Mouse (Mus musculus) neural tube, embryonic 14.5 days (tissue): ENCODE results near the gene Trib3. TPM values are rescaled to one million over a fixed set of nuclear protein-coding genes. Genes with fewer than 3 reads are reported as not detected.
"Not testable (repeated sequence)": the region's sequence is repeated elsewhere in the genome, so short reads cannot be mapped to it uniquely, and the experiment has no call there.

Experiments used
- ATAC-seq: fragments of 200-750 bp; cut with Nextera tagmentation; 2 replicates; pipeline ENCODE4 v1.8.0; 2017; ENCODE audit warnings: low read depth, mild to moderate bottlenecking, moderate TSS enrichment, moderate library complexity
- H3K27ac ChIP-seq: fragments of 300-500 bp; sonication (generic); 2 replicates; pipeline ENCODE4 v1.5.1; 2014; ENCODE audit warnings: low read depth, mild to moderate bottlenecking, control low read depth, low read length, moderate library complexity, mixed read lengths
- H3K27me3 ChIP-seq: fragments of 300-500 bp; sonication (generic); 2 replicates; pipeline ENCODE4 v1.6.1; 2014; ENCODE audit warnings: low read length; ENCODE audit not compliant: control insufficient read depth, insufficient read depth
- H3K36me3 ChIP-seq: fragments of 300-500 bp; sonication (generic); 2 replicates; pipeline ENCODE4 v1.6.1; 2014; ENCODE audit warnings: low read length, mixed read lengths; ENCODE audit not compliant: control insufficient read depth, insufficient read depth
- H3K4me1 ChIP-seq: fragments of 300-500 bp; sonication (generic); 2 replicates; pipeline ENCODE4 v1.6.1; 2014; ENCODE audit warnings: low read length; ENCODE audit not compliant: control insufficient read depth, insufficient read depth
- H3K4me2 ChIP-seq: fragments of 300-500 bp; sonication (generic); 2 replicates; pipeline ENCODE4 v1.6.1; 2014; ENCODE audit warnings: mild to moderate bottlenecking, low read depth, low read length, control low read depth
- H3K4me3 ChIP-seq: fragments of 300-500 bp; sonication (generic); 2 replicates; pipeline ENCODE4 v1.5.1; 2014; ENCODE audit warnings: low read depth, low read length, control low read depth, mixed read lengths
- H3K9ac ChIP-seq: fragments of 300-500 bp; sonication (generic); replicated peaks from 2 replicates; pipeline ENCODE4 v1.6.1; 2014; ENCODE audit warnings: low read depth, mild to moderate bottlenecking, control low read depth, low read length, mixed read lengths
- H3K9me3 ChIP-seq: fragments of 300-500 bp; sonication (generic); 2 replicates; pipeline ENCODE4 v1.6.1; 2016; ENCODE audit warnings: low read length; ENCODE audit not compliant: control insufficient read depth
- WGBS: fragments of 180-500 bp; shearing (Covaris S2); extraction: QIAGEN DNeasy Blood & Tissue Kit; methylation state at CpG from one replicate; pipeline ENCODE4 v1.1.7; 2014; 5-methylcytosine and 5-hydroxymethylcytosine counted together
- polyA plus RNA-seq: library from polyadenylated mRNA; unstranded; fragments of >200 nt; fragmentation: Nextera tagmentation; extraction: Ambion mirVana; gene quantifications from 2 replicates; pipeline ENCODE4 v1.2.1, GENCODE M21; 2014

Trib3 gene
- polyA plus RNA-seq, 1 experiment from 2014 or later = 1.1 TPM

DNA sequence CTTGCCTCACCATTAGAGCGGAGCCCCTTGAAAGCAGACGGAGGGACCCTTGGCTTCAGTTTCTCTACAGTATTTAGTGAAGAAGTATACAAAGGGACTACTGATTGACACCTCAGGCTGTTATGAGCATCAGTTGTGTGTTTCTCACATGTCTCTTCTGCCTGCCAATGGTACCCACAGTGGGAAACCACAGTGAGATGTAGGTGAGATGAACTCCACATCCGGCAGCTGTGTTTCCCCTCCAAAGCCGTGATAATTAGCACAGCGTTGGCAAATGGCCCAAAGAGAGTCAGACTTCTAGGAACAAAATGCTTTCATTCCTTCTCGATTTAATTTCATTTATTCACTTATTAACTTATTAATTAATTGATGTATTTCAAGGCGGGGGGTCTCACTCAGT is 28.3 kb upstream of the Trib3 start:
- Histone ChIP-seq H3K27me3 (no peaks in the 10 kb centered on the region), H3K36me3 (no peaks in the 10 kb centered on the region), H3K9me3 (no peaks in the 10 kb centered on the region), H3K4me3 (no peak overlapping the region), H3K27ac (no peak overlapping the region), H3K4me1 (peaks cover 17% of the 10 kb centered on the region), H3K9ac (no peak overlapping the region), H3K4me2 (no peak overlapping the region)
- no peak for ATAC-seq
- 82% methylated on average over 7 of the region's 7 CpGs for WGBS

DNA sequence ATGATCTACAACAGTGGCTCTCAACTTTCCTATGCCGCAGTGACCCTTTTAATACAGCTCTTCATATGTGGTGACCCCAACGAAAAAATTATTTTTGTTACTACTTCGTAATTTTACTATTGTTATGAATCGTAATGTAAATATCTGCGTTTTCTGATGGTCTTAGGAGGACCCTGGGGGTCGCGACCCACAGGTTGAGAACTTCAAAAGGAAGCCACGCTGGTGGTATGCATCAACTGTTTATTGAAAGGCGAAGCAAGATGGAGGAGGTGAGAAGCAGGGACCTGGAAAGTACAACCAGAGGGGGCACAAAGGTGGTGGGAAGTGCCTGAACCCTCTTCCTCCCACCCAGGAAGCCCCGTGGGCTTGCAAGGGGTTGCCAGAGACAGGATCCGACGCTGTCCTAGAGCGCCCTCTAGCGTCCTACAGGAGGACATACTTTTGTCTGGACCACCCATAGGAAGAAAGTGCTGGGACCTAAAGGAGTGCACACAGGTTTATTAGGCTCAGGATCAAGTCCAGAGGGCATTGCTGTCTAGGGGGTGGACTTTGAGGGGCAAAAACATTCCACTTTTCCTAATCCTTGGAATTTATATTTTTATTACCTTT is 24.8 kb upstream of the Trib3 start:
- Histone ChIP-seq H3K27ac (no peak overlapping the region), H3K4me1 (0 out of 2 replicates have a peak, but pooled peaks cover 3% of the 10 kb centered on the region), H3K4me3 (no peak overlapping the region), H3K36me3 (no peaks in the 10 kb centered on the region), H3K9me3 (no peaks in the 10 kb centered on the region), H3K4me2 (no peak overlapping the region), H3K27me3 (no peaks in the 10 kb centered on the region), H3K9ac (no peak overlapping the region)
- peak; percentile 56; the same call in 1 of the 2 replicates for ATAC-seq
- WGBS = 30% methylated on average over 14 of the region's 14 CpGs

DNA sequence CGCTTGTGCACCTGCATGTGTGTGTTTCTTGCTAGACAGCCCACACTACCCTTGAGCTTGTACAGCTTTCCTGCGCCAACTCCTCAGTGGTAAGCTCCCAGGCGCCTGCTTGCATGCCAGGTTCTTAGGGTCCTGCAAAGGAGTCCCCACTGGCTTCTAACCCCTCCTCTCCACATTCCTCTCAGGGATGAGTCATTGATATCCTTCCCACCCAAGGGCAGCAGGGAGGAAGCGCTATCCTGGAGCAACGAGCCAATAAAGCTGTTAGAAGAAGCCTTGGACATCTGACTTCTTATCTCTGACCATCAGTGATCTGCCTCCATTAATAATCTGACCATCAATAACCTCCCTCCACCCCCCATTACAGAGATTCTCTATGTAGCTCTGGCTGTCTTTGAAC is 24.1 kb upstream of the Trib3 start:
- Histone ChIP-seq H3K27ac (no peak overlapping the region), H3K27me3 (no peaks in the 10 kb centered on the region), H3K4me2 (no peak overlapping the region), H3K36me3 (no peaks in the 10 kb centered on the region), H3K4me3 (no peak overlapping the region), H3K9ac (no peak overlapping the region), H3K4me1 (0 out of 2 replicates have a peak, but pooled peaks cover 5% of the 10 kb centered on the region), H3K9me3 (no peaks in the 10 kb centered on the region)
- no peak for ATAC-seq
- 81% methylated on average over 5 of the region's 5 CpGs for WGBS

DNA sequence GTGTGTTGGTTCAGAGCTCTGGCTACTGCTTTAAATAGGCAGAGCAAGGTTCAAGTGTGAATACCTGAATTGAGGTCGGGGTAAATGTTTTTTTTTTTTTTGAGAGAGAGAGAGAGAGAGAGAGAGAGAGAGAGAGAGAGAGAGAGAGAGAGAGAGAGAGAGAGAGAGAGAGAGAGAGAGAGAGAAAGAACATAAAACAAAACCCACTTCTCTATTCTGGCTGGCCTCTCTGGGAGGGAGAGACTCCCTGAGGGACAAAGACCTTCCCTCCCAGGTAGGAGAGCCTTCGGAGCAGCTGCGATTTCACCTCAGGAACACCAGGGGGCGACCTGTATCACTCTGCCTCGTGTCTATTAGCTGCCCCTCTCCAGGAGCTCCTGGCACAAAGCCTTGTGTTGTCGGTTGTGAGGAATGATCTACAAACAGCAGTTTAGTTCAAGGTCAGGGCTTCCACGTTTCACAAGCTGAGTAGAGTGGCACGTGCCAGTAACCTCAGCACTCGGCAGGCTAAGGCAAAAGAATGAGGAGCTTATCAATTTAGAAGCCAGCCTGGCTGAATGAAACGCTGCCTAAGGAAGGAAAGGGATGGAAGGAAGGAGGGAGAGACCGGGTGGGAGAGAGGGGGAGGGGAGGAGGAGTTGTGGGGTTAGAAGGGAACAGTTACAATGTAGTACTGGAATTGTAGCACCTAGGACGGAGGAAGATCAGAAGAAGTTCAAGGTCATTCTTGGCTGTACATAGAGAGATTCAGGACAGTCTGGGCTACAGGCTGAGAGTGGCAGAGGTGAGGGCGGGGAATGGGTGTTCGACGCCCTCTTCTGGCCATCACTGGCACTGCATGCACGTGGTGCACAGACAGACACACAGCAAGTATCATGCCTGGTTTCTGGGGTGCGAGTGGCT is 19.7 kb upstream of the Trib3 start:
- no peaks in the 10 kb centered on the region for H3K9me3 ChIP-seq
- no peak overlapping the region for H3K4me3 ChIP-seq
- peak; percentile 71 for ATAC-seq
- H3K9ac ChIP-seq = no peak overlapping the region
- H3K4me2 ChIP-seq = peak overlapping the region; percentile 35
- H3K36me3 ChIP-seq = no peaks in the 10 kb centered on the region
- 0 out of 2 replicates have a peak, but pooled peaks cover 5% of the 10 kb centered on the region for H3K4me1 ChIP-seq
- no peaks in the 10 kb centered on the region for H3K27me3 ChIP-seq
- H3K27ac ChIP-seq = peak overlapping the region; percentile 62
- 12% methylated on average over 17 of the region's 17 CpGs for WGBS

DNA sequence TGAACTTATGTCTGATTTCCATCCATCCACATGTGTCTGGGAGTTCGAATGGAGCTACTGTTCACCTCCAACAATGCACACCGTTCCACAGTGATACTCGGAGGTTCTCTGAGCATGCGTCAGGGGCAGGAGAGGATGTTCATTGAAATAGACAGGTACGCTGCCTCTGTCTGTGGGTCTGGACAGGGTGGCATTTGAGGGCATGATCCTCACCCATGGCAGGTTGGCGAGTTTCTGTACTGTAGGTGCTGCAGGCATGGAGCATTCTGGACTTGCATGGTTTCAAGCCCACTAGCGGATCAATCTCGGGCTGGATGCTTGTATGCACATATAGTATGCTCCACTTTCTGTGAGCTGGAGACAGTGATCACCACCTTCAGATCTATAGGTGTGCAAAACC is 17.4 kb upstream of the Trib3 start:
- H3K4me2 ChIP-seq = no peak overlapping the region
- no peak overlapping the region for H3K9ac ChIP-seq
- 0 out of 2 replicates have a peak, but pooled peaks cover 5% of the 10 kb centered on the region for H3K4me1 ChIP-seq
- ATAC-seq = no peak
- 88% methylated on average over 8 of the region's 8 CpGs for WGBS
- no peak overlapping the region for H3K4me3 ChIP-seq
- no peaks in the 10 kb centered on the region for H3K9me3 ChIP-seq
- H3K27me3 ChIP-seq = no peaks in the 10 kb centered on the region
- H3K36me3 ChIP-seq = no peaks in the 10 kb centered on the region
- no peak overlapping the region for H3K27ac ChIP-seq

DNA sequence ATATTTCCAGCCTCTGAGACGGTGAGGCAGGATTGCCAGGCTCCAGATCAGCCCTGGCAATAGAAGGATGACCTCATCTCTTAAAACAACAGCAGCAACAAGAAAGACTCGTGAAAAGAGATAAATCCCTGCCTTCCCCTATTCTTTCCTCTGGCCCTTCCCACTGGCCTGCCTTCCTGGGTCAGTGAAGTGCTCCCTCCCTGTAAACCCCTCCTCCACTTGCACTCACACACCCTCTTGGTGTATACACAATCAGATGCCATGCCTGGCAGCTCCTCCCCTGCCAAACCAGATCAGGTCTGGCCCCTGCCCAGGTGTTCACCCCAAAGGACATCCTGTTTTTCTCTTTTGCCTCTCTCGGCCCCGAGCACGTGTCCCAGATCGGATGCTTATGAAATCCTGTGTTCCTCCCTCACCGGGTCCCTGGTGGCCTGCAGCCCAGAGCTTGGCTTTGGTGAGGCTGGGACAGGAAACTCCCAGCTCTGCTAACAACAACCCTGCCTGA is 16.5 kb upstream of the Trib3 start:
- H3K27me3 ChIP-seq = no peaks in the 10 kb centered on the region
- H3K9ac ChIP-seq = no peak overlapping the region
- H3K4me3 ChIP-seq = no peak overlapping the region
- WGBS = 61% methylated on average over 7 of the region's 7 CpGs
- no peak overlapping the region for H3K4me2 ChIP-seq
- ATAC-seq = no peak
- 0 out of 2 replicates have a peak, but pooled peaks cover 5% of the 10 kb centered on the region for H3K4me1 ChIP-seq
- no peak overlapping the region for H3K27ac ChIP-seq
- H3K36me3 ChIP-seq = no peaks in the 10 kb centered on the region
- H3K9me3 ChIP-seq = no peaks in the 10 kb centered on the region

DNA sequence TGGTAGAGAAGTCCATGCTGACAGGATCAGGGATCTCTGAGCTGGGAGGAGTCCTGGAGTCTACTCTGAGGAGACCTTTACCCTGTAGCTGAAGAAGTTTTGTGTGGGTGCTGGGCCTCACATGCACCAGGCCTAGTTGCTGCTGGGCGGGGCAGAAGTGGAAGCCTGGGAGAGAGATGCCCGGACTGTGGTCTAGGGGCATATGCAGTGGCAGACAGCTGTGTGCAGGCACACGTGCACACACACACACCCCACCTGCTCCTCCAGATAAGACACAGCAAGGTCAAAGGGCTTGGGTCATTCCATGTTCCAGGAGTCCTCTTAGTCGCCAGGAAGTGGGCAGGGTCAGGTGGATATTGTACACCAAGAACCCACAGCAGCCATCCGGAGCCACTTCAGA is 15.8 kb upstream of the Trib3 start:
- WGBS = 89% methylated on average over 5 of the region's 5 CpGs
- Histone ChIP-seq H3K36me3 (no peaks in the 10 kb centered on the region), H3K27ac (no peak overlapping the region), H3K27me3 (no peaks in the 10 kb centered on the region), H3K4me2 (no peak overlapping the region), H3K9me3 (no peaks in the 10 kb centered on the region), H3K9ac (no peak overlapping the region), H3K4me1 (0 out of 2 replicates have a peak, but pooled peaks cover 5% of the 10 kb centered on the region), H3K4me3 (no peak overlapping the region)
- no peak for ATAC-seq

DNA sequence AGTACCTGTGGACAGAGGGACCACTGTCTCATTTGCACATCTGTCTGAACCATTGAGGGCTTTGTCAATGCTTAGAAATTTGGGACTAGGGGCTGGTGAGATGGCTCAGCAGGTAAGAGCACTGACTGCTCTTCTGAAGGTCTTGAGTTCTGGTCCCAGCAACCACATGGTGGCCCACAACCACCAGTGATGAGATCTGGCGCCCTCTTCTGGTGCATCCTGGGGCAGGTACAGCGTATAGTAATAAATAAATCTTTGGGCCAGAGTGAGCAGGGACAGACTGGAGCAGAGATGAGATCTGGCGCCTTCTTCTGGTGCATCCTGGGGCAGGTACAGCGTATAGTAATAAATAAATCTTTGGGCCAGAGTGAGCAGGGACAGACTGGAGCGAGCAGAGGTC is 15.1 kb upstream of the Trib3 start:
- not testable (repeated sequence) for H3K27ac ChIP-seq, H3K27me3 ChIP-seq, H3K9ac ChIP-seq, H3K9me3 ChIP-seq, H3K4me3 ChIP-seq, ATAC-seq, H3K4me2 ChIP-seq, H3K36me3 ChIP-seq, H3K4me1 ChIP-seq
- WGBS = 74% methylated on average over 5 of the region's 5 CpGs

DNA sequence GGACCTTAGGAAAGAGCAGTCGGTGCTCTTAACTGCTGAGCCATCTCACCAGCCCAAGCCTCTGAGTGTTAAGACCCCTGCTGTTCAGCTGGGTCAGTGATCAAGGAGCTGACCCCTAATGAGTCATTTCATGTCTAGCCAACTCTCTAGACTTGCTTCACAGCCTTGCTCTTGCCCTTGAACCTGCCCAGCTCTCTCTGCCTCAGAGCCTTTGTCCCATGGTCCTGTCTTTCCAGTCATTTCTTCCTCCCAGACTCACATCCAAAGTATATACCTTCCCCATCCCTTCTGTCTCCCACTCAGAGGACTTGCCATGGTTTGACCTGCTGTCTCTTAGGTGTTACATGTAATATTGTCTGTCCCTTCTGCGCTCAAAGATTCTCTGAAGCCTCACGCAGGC is 13.4 kb upstream of the Trib3 start:
- Histone ChIP-seq H3K9me3 (no peaks in the 10 kb centered on the region), H3K4me2 (no peak overlapping the region), H3K4me3 (no peak overlapping the region), H3K4me1 (no peaks in the 10 kb centered on the region), H3K27ac (no peak overlapping the region), H3K27me3 (no peaks in the 10 kb centered on the region), H3K9ac (no peak overlapping the region), H3K36me3 (no peaks in the 10 kb centered on the region)
- no peak for ATAC-seq
- WGBS = 84% methylated on average over 3 of the region's 3 CpGs
